Mouse (Mus musculus): ENCODE measurements around the gene Styxl1.

DNA sequence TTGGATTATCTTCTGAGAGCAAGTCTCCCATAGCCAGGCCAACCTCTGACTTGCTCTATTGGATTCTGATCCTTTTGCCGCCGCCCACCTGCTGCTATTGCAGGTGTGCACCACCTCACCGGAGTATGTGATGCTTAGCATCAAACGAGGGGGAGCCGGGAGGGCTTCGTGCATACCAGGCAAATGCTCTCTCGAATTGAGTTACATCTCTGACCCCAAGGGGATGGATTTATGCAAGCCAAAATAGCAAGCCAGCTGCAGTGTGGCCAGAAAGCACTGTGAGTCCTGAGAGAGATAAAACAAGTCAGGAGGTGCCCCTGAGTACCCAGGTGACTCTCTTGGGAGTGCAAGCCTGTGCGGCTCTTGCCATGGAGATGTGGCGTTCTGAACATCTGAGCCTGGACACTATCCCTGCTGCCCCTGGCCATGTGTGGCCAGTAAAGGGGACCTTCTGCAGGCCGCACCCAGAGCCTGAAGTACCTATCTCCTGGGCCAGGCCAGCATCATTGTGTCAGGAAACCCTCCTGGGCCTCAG, 58.5 kb downstream of the Styxl1 start:
- TF ChIP-seq POLR2A (IDR thresholded peaks at IDR 0.05; ENCODE audit: insufficient read length, low read depth) (no peak), TCF12 (IDR thresholded peaks at IDR 0.05; ENCODE audit: insufficient read depth, poor library complexity, severe bottlenecking) (no peak)

All from myocyte (in vitro differentiated cells).